Mouse (Mus musculus) layer of hippocampus, adult 9-10 months (tissue): ENCODE data around the gene Sdccag8.

Source experiments
- DNase-seq: peaks from one replicate; pipeline ENCODE4 v3.0.0; 2022; ENCODE audit warnings: low spot score

Gene Sdccag8

GRCm38 (mm10) chr1:177013313-177013712, 198.9 kb downstream of the Sdccag8 start:
- no peak for DNase-seq

- DNase-seq = no peak
Measured at GRCm38 (mm10) chr1:177013776-177014175, 199.3 kb downstream of the Sdccag8 start.

- DNase-seq = no peak
Measured at GRCm38 (mm10) chr1:177014346-177014745, 199.9 kb downstream of the Sdccag8 start.

- no peak for DNase-seq
Measured at GRCm38 (mm10) chr1:177014921-177015439, 200.5 kb downstream of the Sdccag8 start.

GRCm38 (mm10) chr1:177015917-177016316, 201.5 kb downstream of the Sdccag8 start:
- no peak for DNase-seq

- no peak for DNase-seq
Measured at GRCm38 (mm10) chr1:177016729-177017128, 202.3 kb downstream of the Sdccag8 start.

- DNase-seq = no peak
Measured at GRCm38 (mm10) chr1:177018750-177019149, 204.3 kb downstream of the Sdccag8 start.

- DNase-seq = no peak
Measured at GRCm38 (mm10) chr1:177019668-177020067, 205.2 kb downstream of the Sdccag8 start.

GRCm38 (mm10) chr1:177022751-177023150, 208.3 kb downstream of the Sdccag8 start:
- no peak for DNase-seq

GRCm38 (mm10) chr1:177027706-177028105, 213.2 kb downstream of the Sdccag8 start:
- no peak for DNase-seq

- no peak for DNase-seq
Measured at GRCm38 (mm10) chr1:177029032-177029431, 214.6 kb downstream of the Sdccag8 start.

GRCm38 (mm10) chr1:177030669-177031068, 216.2 kb downstream of the Sdccag8 start:
- no peak for DNase-seq

GRCm38 (mm10) chr1:177031196-177031595, 216.7 kb downstream of the Sdccag8 start:
- DNase-seq = no peak

- DNase-seq = no peak
Measured at GRCm38 (mm10) chr1:177032233-177032632, 217.8 kb downstream of the Sdccag8 start.

GRCm38 (mm10) chr1:177035460-177035859, 221.0 kb downstream of the Sdccag8 start:
- no peak for DNase-seq

GRCm38 (mm10) chr1:177038383-177038782, 223.9 kb downstream of the Sdccag8 start:
- DNase-seq = no peak

GRCm38 (mm10) chr1:177039093-177039674, 224.7 kb downstream of the Sdccag8 start:
- DNase-seq = peak; percentile 59

- DNase-seq = no peak
Measured at GRCm38 (mm10) chr1:177040058-177040457, 225.6 kb downstream of the Sdccag8 start.

- no peak for DNase-seq
Measured at GRCm38 (mm10) chr1:177045885-177046284, 231.4 kb downstream of the Sdccag8 start.

- no peak for DNase-seq
Measured at GRCm38 (mm10) chr1:177046963-177047362, 232.5 kb downstream of the Sdccag8 start.

- no peak for DNase-seq
Measured at GRCm38 (mm10) chr1:177048773-177049172, 234.3 kb downstream of the Sdccag8 start.

GRCm38 (mm10) chr1:177051366-177051963, 237.0 kb downstream of the Sdccag8 start:
- peak; percentile 57 for DNase-seq

- no peak for DNase-seq
Measured at GRCm38 (mm10) chr1:177054891-177055290, 240.4 kb downstream of the Sdccag8 start.

GRCm38 (mm10) chr1:177061761-177062160, 247.3 kb downstream of the Sdccag8 start:
- DNase-seq = no peak
